Mouse (Mus musculus) liver, adult 2 months (tissue): ENCODE data around the gene Dscaml1. TPM values are rescaled to one million over a fixed set of nuclear protein-coding genes. Genes with fewer than 3 reads are reported as not detected.

Experiments used
- DNase-seq: peaks from one replicate; pipeline ENCODE4 v3.0.0-alpha.2; 2011; ENCODE audit warnings: low read depth, low spot score; ENCODE audit errors: extremely low read depth
- H3K27ac ChIP-seq: fragments of 200-500 bp; replicated peaks from 2 replicates; pipeline ENCODE4 v1.5.1; 2012; ENCODE audit warnings: low read depth, mild to moderate bottlenecking, control low read depth, inconsistent platforms, low read length; ENCODE audit not compliant: insufficient read depth
- H3K27me3 ChIP-seq: fragments of 200-500 bp; 2 replicates; pipeline ENCODE4 v1.6.1; 2012; ENCODE audit warnings: mild to moderate bottlenecking, moderate library complexity, low read length, inconsistent platforms; ENCODE audit not compliant: control insufficient read depth, insufficient read depth
- H3K36me3 ChIP-seq: fragments of 200-500 bp; 2 replicates; pipeline ENCODE4 v1.6.1; 2012; ENCODE audit warnings: low read length, inconsistent platforms; ENCODE audit not compliant: control insufficient read depth, insufficient read depth
- H3K4me1 ChIP-seq: fragments of 200-500 bp; 2 replicates; pipeline ENCODE4 v1.6.1; 2011; ENCODE audit warnings: low read length; ENCODE audit not compliant: control insufficient read depth, insufficient read depth
- H3K4me3 ChIP-seq: fragments of 200-500 bp; 2 replicates; pipeline ENCODE4 v1.5.1; 2011; ENCODE audit warnings: low read depth, mild to moderate bottlenecking, control low read depth, low read length, moderate library complexity; ENCODE audit not compliant: insufficient read depth
- H3K79me2 ChIP-seq: fragments of 200-500 bp; 2 replicates; pipeline ENCODE4 v1.6.1; 2012; ENCODE audit warnings: inconsistent platforms, mild to moderate bottlenecking, low read length, moderate library complexity; ENCODE audit not compliant: control insufficient read depth, insufficient read depth
- H3K9ac ChIP-seq: fragments of 200-500 bp; 2 replicates; pipeline ENCODE4 v1.6.1; 2012; ENCODE audit warnings: low read depth, mild to moderate bottlenecking, control low read depth, inconsistent platforms, low read length
- CTCF ChIP-seq: fragments of 200-500 bp; IDR thresholded peaks from 2 replicates; pipeline ENCODE4 v1.5.1; 2011; ENCODE audit warnings: low read depth, low read length, control low read depth
- POLR2A ChIP-seq: fragments of 200-500 bp; IDR thresholded peaks from 2 replicates; pipeline ENCODE4 v1.6.1; 2011; ENCODE audit warnings: low read length, control low read depth; ENCODE audit not compliant: insufficient read depth; ENCODE audit errors: extremely low read depth
- WGBS: fragments of 180-500 bp; shearing (Covaris S2); methylation state at CpG from one replicate; pipeline ENCODE4 v1.1.7; 2018; 5-methylcytosine and 5-hydroxymethylcytosine counted together
- polyA plus RNA-seq: library from polyadenylated mRNA; depleted of rRNA; stranded (reverse); fragments of >200 nt; gene quantifications from 2 replicates; pipeline ENCODE4 v1.2.3, GENCODE M21; 2012
- total RNA-seq: library from RNA; depleted of rRNA; stranded (reverse); fragments of >200 nt; gene quantifications from 2 replicates; pipeline ENCODE4 v1.2.3, GENCODE M21; 2014

The Dscaml1 gene
- total and polyA plus RNA-seq, 2 experiments = 0.09 to 0.13 TPM

DNA sequence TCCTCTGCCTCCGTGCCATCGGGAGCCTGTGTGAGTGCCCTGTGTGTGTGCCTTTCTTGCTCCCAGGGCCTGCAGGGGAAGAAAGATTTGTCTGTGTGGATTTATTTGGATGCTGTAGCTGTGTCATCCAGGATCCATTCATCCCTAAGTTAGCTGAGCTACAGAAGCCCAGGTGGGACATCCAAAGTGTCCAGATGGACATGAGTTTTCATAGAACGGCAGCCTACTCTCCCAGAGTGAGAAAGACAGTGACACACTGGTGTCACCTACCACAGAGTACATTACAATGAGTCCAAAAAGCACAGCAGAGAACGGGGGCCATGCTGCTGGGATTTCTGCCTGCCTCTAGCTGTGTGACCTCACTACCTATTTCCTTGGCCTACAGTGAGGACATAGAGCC lies 194.5 kb downstream of the Dscaml1 start:
- Histone ChIP-seq H3K9ac (no peak overlapping the region), H3K27me3 (no peaks in the 10 kb centered on the region), H3K36me3 (no peaks in the 10 kb centered on the region), H3K79me2 (no peaks in the 10 kb centered on the region), H3K4me1 (no peaks in the 10 kb centered on the region), H3K4me3 (no peak overlapping the region), H3K27ac (no peak overlapping the region)
- 84% methylated on average over 4 of the region's 4 CpGs for WGBS
- TF ChIP-seq POLR2A = no peak
- no peak for TF ChIP-seq CTCF
- no peak for DNase-seq

- H3K79me2 ChIP-seq = no peaks in the 10 kb centered on the region
- no peak for DNase-seq
- H3K9ac ChIP-seq = no peak overlapping the region
- H3K27me3 ChIP-seq = no peaks in the 10 kb centered on the region
- no peak overlapping the region for H3K27ac ChIP-seq
- H3K36me3 ChIP-seq = no peaks in the 10 kb centered on the region
- no peak overlapping the region for H3K4me3 ChIP-seq
- TF ChIP-seq CTCF = no peak
- no peak for TF ChIP-seq POLR2A
- H3K4me1 ChIP-seq = no peaks in the 10 kb centered on the region
- 71% methylated on average over 6 of the region's 6 CpGs for WGBS
Observed at GRCm38 (mm10) chr9:45625889-45626446, 199.5 kb downstream of the Dscaml1 start.

DNA sequence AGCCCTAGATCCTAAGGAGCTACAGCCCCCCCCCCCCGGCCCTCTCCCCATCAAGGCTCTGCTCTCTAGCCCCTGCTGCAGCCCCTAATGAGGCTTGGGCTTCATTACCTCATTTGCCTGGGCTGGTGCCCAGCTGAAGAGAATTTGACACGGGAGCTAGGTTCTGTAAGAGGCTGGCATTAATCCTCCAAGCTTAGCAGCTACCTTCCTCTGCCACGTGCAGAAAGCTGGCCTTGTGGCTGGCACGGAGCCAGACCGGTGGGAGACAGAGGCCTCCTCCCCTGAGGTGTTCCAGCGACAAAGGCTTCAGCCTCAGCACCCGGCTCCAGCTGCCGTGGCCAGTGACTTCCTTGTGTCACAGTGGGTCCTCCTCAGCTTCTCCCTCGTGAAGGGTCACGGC lies 206.1 kb downstream of the Dscaml1 start:
- Histone ChIP-seq H3K4me3 (no peak overlapping the region), H3K27me3 (no peaks in the 10 kb centered on the region), H3K9ac (no peak overlapping the region), H3K36me3 (no peaks in the 10 kb centered on the region), H3K79me2 (no peaks in the 10 kb centered on the region), H3K27ac (no peak overlapping the region), H3K4me1 (no peaks in the 10 kb centered on the region)
- no peak for DNase-seq
- WGBS = 56% methylated on average over 10 of the region's 10 CpGs
- TF ChIP-seq POLR2A (no peak), CTCF (no peak)

GRCm38 (mm10) chr9:45633036-45633435 lies 206.6 kb downstream of the Dscaml1 start:
- no peaks in the 10 kb centered on the region for H3K79me2 ChIP-seq
- no peaks in the 10 kb centered on the region for H3K27me3 ChIP-seq
- TF ChIP-seq POLR2A = no peak
- 36% methylated on average over 2 of the region's 2 CpGs for WGBS
- H3K9ac ChIP-seq = no peak overlapping the region
- no peak overlapping the region for H3K27ac ChIP-seq
- no peak for DNase-seq
- H3K4me3 ChIP-seq = no peak overlapping the region
- no peaks in the 10 kb centered on the region for H3K4me1 ChIP-seq
- H3K36me3 ChIP-seq = no peaks in the 10 kb centered on the region

DNA sequence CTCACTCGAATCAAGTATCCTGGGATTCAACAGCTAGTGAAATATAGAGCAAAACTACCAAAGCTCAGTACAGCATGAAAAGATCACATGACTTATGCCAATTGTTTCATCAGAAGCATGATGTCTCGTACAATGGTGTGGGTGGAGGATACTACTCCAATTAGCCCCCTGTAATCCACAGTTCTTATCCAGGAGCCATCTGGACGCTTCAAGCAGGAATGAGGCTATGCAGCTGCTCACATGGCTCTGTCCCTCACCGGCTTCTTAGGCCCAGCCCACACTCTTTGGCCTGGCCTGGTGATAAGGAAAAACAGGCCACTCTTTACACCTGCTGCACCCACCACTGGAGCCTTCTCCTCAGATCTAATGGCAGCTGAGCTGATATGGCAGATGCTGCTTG lies 208.6 kb downstream of the Dscaml1 start:
- DNase-seq = no peak
- Histone ChIP-seq H3K79me2 (no peaks in the 10 kb centered on the region), H3K4me3 (no peak overlapping the region), H3K36me3 (no peaks in the 10 kb centered on the region), H3K4me1 (no peaks in the 10 kb centered on the region), H3K27me3 (no peaks in the 10 kb centered on the region), H3K9ac (no peak overlapping the region), H3K27ac (no peak overlapping the region)
- WGBS = 65% methylated on average over 4 of the region's 4 CpGs
- TF ChIP-seq POLR2A (no peak), CTCF (no peak)

DNA sequence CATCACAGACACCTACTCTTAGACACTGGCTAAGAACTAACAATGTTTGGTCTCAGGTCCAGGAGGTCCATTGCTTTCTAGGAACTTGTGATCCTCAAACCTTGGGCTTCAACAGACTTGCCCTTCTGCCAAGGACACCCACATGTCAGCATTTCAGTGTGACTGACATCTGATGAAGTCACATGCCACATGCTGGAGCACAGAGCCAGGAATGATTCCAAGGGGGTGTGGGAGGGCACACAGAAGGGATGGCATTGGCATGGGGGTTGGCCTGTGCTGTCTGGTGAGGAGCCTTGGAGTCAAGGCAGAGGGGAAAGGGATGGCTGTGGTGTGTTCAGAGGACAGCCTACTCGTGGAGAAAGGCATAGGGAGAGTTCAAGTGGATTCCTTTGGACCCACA lies 210.9 kb downstream of the Dscaml1 start:
- no peak for DNase-seq
- H3K27me3 ChIP-seq = no peaks in the 10 kb centered on the region
- H3K4me1 ChIP-seq = no peaks in the 10 kb centered on the region
- no peak for TF ChIP-seq CTCF
- no peaks in the 10 kb centered on the region for H3K79me2 ChIP-seq
- H3K9ac ChIP-seq = no peak overlapping the region
- no peak overlapping the region for H3K27ac ChIP-seq
- 44% methylated on average over 1 of the region's 1 CpGs for WGBS
- H3K36me3 ChIP-seq = no peaks in the 10 kb centered on the region
- no peak overlapping the region for H3K4me3 ChIP-seq
